Mouse (Mus musculus) forebrain, postnatal 0 days (tissue): ENCODE measurements at regions not wholly inside any gene's neighbourhood (a gene's known extent, or its start where the extent isn't known, plus 50 kb on each side); places are given as distances from the start of the nearest gene placed in this dataset.

Source experiments
- ATAC-seq: fragments of 200-750 bp; cut with Nextera tagmentation; 2 replicates; pipeline ENCODE4 v1.8.0; 2017; ENCODE audit warnings: mild to moderate bottlenecking, moderate library complexity
- DNase-seq: peaks from one replicate; pipeline ENCODE4 v3.0.0-alpha.2; 2015
- H3K27ac ChIP-seq: fragments of 300-500 bp; sonication (generic); 2 replicates; pipeline ENCODE4 v1.5.1; 2014; ENCODE audit warnings: low read depth, mild to moderate bottlenecking, antibody characterized with exemption, low read length, moderate library complexity, mixed read lengths
- H3K27me3 ChIP-seq: fragments of 300-500 bp; sonication (generic); 2 replicates; pipeline ENCODE4 v1.6.1; 2014; ENCODE audit warnings: mild to moderate bottlenecking, low read length, mixed read lengths; ENCODE audit not compliant: insufficient read depth
- H3K36me3 ChIP-seq: fragments of 300-500 bp; sonication (generic); 2 replicates; pipeline ENCODE4 v1.6.1; 2014; ENCODE audit warnings: mild to moderate bottlenecking, moderate library complexity; ENCODE audit not compliant: insufficient read depth
- H3K4me1 ChIP-seq: fragments of 300-500 bp; sonication (generic); 2 replicates; pipeline ENCODE4 v1.6.1; 2014; ENCODE audit warnings: antibody characterized with exemption; ENCODE audit not compliant: insufficient read depth
- H3K4me2 ChIP-seq: fragments of 300-500 bp; sonication (generic); 2 replicates; pipeline ENCODE4 v1.6.1; 2014; ENCODE audit warnings: low read depth, mild to moderate bottlenecking, moderate library complexity
- H3K4me3 ChIP-seq: fragments of 300-500 bp; sonication (generic); 2 replicates; pipeline ENCODE4 v1.5.1; 2014; ENCODE audit warnings: low read depth, low read length, mixed read lengths
- H3K9ac ChIP-seq: fragments of 300-500 bp; sonication (generic); 2 replicates; pipeline ENCODE4 v1.6.1; 2014; ENCODE audit warnings: mild to moderate bottlenecking
- H3K9me3 ChIP-seq: fragments of 300-500 bp; sonication (generic); 2 replicates; pipeline ENCODE4 v1.6.1; 2016; ENCODE audit warnings: low read length
- CTCF ChIP-seq: sonication (generic); IDR thresholded peaks from 2 replicates; pipeline ENCODE4 v1.5.1; 2016; ENCODE audit warnings: antibody characterized with exemption, control low read depth, low read depth
- WGBS: fragments of 180-500 bp; shearing (Covaris S2); extraction: QIAGEN DNeasy Blood & Tissue Kit; methylation state at CpG from one replicate; pipeline ENCODE4 v1.1.7; 2014; 5-methylcytosine and 5-hydroxymethylcytosine counted together

DNA sequence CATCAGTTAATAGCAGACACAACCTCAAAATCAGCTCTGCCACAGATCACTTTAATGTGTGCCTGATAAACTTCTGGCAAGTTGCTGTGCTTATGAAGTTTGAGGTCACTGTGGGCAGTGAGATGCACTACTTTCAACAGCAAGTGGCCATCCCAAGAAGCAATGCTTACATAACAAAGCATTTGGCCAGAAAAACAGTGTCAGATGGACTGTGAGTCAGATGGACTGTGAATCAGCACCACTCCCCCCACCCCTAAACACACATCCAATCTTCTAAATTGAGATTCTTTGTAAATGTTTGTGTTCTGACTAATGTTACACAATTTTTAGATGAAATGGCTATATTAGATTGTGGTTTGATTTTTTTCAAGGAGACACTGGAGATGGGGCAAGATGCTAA is 550.7 kb downstream of the Nxph1 start:
- H3K36me3 ChIP-seq = no peaks in the 10 kb centered on the region
- DNase-seq (no peak), ATAC-seq (no peak)
- H3K4me3 ChIP-seq = no peak overlapping the region
- H3K9me3 ChIP-seq = no peaks in the 10 kb centered on the region
- no peak overlapping the region for H3K9ac ChIP-seq
- no peaks in the 10 kb centered on the region for H3K4me1 ChIP-seq
- no peaks in the 10 kb centered on the region for H3K27me3 ChIP-seq
- TF ChIP-seq CTCF = no peak
- no peak overlapping the region for H3K4me2 ChIP-seq
- H3K27ac ChIP-seq = no peak overlapping the region

DNA sequence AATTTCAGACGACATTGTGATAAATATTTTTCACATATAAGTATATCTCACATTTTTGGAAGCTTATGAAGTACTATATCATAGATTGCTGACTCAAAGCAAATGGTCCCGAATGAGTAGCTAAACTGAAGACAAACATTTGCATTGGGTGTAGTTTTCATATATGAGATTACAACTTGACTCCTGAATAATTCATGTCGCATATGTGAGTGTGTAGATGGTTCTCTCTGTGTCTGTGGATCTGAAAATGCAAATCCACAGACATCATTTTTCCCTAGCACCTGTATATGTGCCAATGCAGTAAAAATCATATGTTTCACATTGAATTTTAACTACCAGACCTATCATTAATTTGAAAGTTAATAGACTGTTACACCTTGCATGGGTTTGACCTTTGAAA is 586.2 kb downstream of the Nxph1 start:
- no peaks in the 10 kb centered on the region for H3K9me3 ChIP-seq
- no peak overlapping the region for H3K27ac ChIP-seq
- H3K27me3 ChIP-seq = no peaks in the 10 kb centered on the region
- H3K4me2 ChIP-seq = no peak overlapping the region
- H3K4me1 ChIP-seq = no peaks in the 10 kb centered on the region
- H3K4me3 ChIP-seq = no peak overlapping the region
- no peaks in the 10 kb centered on the region for H3K36me3 ChIP-seq
- H3K9ac ChIP-seq = no peak overlapping the region
- WGBS = 68% methylated on average over 3 of the region's 3 CpGs
- ATAC-seq (peak; percentile 51; the same call in 1 of the 2 replicates), DNase-seq (no peak)
- no peak for TF ChIP-seq CTCF

DNA sequence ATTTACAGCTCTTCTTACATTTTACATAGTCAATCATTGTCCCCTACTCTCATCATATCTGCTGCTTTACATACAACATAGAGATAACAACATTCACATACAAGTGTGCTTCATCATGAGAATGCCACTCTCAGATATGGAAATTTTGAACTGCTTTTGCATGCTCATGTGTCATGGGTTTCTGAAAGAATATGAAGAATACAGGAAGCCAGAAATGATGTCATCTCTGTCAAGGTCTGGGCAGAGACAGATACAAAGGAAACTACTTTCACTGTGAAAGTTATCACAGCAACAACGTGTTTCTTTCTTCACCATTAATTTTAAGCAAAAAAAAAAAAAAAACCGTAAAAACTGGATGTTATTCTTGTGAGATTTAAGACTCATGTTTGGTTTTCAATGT is 590.5 kb downstream of the Nxph1 start:
- no peaks in the 10 kb centered on the region for H3K27me3 ChIP-seq
- no peaks in the 10 kb centered on the region for H3K9me3 ChIP-seq
- DNase-seq = no peak
- H3K36me3 ChIP-seq = no peaks in the 10 kb centered on the region
- no peak overlapping the region for H3K27ac ChIP-seq
- no peak for ATAC-seq
- 64% methylated on average over 2 of the region's 2 CpGs for WGBS
- no peaks in the 10 kb centered on the region for H3K4me1 ChIP-seq
- H3K4me3 ChIP-seq = no peak overlapping the region
- no peak overlapping the region for H3K9ac ChIP-seq
- no peak overlapping the region for H3K4me2 ChIP-seq
- no peak for TF ChIP-seq CTCF

DNA sequence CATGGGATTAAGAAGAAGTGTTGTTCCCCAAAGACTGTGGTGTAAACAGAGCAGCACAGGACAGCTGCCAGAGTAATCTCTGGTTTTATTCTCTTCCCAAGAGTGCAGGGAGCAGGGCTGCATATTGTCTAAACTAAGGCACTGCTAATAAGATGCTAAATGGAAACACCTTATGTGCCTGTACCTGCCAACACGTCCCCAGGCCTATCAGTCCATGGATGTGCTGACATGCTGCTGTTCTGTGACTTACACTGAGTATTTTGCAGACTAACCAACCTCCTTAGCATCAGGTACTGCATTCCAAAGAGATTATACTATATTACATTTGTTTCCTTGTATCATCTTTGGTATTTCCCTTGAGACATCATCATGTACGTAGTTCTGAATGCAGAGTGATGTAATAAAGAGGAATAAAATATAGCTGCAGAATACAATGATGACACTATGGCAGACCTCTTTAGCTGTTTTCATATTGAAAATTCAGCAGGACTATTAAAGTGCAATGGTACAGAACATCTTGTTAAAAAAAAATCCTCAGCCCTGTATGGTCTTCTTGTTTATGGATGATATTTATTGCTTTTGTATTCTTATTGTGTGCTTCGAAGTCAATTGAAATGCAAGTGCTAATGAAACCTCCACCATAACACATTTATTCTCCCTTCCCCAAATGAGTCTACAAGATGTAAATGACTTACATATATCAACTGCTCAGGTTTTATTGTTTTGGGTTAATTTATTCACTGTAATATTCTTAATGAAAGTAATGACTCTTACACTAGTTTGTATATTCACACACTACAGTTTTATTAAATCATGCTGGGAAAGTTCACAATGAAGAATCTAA is 602.1 kb downstream of the Nxph1 start:
- no peak overlapping the region for H3K4me3 ChIP-seq
- TF ChIP-seq CTCF = no peak
- H3K4me1 ChIP-seq = no peaks in the 10 kb centered on the region
- H3K36me3 ChIP-seq = no peaks in the 10 kb centered on the region
- no peak overlapping the region for H3K4me2 ChIP-seq
- no peak for ATAC-seq
- H3K27me3 ChIP-seq = no peaks in the 10 kb centered on the region
- H3K27ac ChIP-seq = no peak overlapping the region
- H3K9me3 ChIP-seq = no peaks in the 10 kb centered on the region
- no peak for DNase-seq
- 80% methylated on average over 3 of the region's 3 CpGs for WGBS
- H3K9ac ChIP-seq = no peak overlapping the region

DNA sequence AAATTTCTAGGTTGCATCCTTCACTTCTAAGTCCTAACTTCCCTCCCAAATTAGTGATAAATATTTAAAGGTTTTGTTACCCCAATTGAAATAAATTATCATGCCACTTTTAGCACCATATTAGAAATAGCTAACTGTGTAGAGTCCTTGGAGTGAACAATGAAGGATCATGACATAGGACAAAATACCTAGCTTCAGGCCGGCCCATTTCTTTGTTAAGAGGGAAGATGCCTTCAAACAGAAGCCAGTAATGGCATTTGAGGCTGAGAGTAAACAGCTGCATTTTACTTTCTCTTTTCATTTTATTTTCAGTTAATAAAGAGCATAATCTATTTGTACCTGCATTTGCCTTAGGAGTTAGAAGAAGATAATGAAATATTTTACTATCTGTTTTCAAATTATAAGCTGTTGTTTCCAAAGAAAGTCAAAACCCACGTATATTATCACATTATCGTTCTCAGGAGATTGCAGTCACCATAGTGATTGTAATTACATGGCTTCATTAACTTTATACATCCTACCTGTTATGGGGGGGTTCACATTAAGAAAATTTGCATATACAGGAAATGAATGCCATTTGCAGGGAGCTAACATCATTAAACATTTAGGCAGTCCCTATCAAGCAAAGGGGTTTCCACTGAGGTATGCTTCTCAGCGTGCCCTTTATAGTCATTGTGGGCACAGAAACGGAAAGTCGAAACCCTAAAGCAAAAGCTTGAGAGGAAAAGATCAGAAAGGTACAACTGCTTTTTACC is 615.2 kb downstream of the Nxph1 start:
- DNase-seq = no peak
- TF ChIP-seq CTCF = no peak
- Histone ChIP-seq H3K9ac (no peak overlapping the region), H3K27me3 (no peaks in the 10 kb centered on the region), H3K4me2 (no peak overlapping the region), H3K36me3 (no peaks in the 10 kb centered on the region), H3K4me3 (no peak overlapping the region), H3K4me1 (no peaks in the 10 kb centered on the region), H3K9me3 (no peaks in the 10 kb centered on the region), H3K27ac (no peak overlapping the region)
- 81% methylated on average over 6 of the region's 6 CpGs for WGBS
- ATAC-seq = no peak

DNA sequence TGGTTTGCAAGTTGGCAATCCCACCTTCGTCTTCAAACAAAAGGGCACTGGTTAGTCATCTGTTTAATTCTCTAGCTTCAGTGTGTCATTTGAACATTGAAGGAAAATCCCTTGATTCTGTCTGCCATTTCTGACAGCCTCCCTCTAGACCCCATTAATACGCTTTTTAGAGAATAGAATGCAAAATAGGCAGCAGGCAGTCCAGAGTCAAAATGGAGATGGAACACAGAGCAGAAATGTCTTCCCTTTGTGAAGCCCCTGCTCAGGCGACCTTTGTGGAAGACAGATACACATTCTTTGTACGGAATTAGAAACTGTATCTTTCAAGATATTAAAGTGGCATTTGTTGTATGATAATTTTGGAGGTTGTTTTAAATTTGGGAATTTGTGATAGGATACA is 623.6 kb downstream of the Nxph1 start:
- H3K36me3 ChIP-seq = no peaks in the 10 kb centered on the region
- H3K27me3 ChIP-seq = no peaks in the 10 kb centered on the region
- no peak overlapping the region for H3K9ac ChIP-seq
- no peak overlapping the region for H3K4me3 ChIP-seq
- no peak overlapping the region for H3K4me2 ChIP-seq
- H3K4me1 ChIP-seq = no peaks in the 10 kb centered on the region
- TF ChIP-seq CTCF = no peak
- no peak for ATAC-seq
- no peak for DNase-seq
- H3K9me3 ChIP-seq = no peaks in the 10 kb centered on the region
- WGBS = 65% methylated on average over 4 of the region's 4 CpGs
- no peak overlapping the region for H3K27ac ChIP-seq

DNA sequence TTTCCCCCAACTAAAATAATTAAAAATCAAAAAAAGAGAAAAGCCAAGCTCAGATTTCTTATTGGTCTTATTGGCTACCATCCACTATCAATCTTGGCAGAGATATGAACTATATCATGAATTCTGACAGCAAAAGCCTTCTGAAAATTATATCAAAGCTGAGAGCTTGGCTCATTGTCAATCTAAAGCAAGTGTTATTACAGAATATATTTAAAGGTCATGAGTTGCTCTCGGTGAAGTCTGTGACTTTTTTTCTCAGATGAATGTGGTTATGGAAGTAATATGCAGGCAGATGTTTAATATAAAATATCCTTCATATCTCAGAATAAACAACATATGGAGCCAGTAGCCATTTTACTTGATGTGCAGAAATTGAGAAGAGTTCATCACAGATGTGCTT is 645.2 kb downstream of the Nxph1 start:
- no peak for ATAC-seq
- no peak for TF ChIP-seq CTCF
- Histone ChIP-seq H3K4me2 (no peak overlapping the region), H3K9me3 (no peaks in the 10 kb centered on the region), H3K27ac (no peak overlapping the region), H3K9ac (no peak overlapping the region), H3K4me3 (no peak overlapping the region), H3K4me1 (no peaks in the 10 kb centered on the region), H3K27me3 (no peaks in the 10 kb centered on the region), H3K36me3 (no peaks in the 10 kb centered on the region)
- DNase-seq = no peak
- WGBS = 42% methylated on average over 1 of the region's 1 CpGs
